Mouse (Mus musculus): ENCODE results near the gene C5ar2. TPM values are rescaled to one million over a fixed set of nuclear protein-coding genes. Genes with fewer than 3 reads are reported as not detected.
A peak's percentile ranks its signal among the peaks of the same experiment; 100 is the strongest.

C5ar2 gene
- polyA plus RNA-seq, 1 experiment, result not detected

DNA sequence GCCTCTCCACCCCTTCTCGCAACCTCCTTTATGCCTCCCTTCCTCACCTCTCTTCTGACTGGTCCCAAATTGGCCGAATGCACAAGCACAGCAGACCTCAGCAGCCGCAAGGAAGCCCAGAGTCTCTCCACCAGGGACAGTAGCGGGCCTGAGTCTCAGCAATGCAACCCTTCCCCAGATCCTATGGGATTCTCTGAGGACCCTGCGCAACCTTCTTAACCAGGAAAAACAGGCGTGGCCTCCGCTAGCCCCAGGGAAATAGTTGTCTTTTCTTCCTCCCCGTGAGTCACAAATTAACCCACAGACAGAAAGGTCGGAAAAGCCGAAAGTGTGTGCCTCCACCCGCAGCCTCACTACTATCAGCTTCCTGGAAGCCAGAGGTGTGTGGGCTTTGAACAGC is 2.2 kb downstream of the C5ar2 start:
- TF ChIP-seq POLR2A (IDR thresholded peaks at IDR 0.05; ENCODE audit: insufficient read depth, low read depth, low read length), result no peak
- TF ChIP-seq CTCF (IDR thresholded peaks at IDR 0.05; ENCODE audit: insufficient read depth, low read depth, low read length), result no peak
- Histone ChIP-seq H3K4me1 (ENCODE audit: control insufficient read depth, insufficient read depth, low read length) (no peaks in the 10 kb centered on the region), H3K27ac (ENCODE audit: insufficient read depth, low read depth, low read length) (no peak overlapping the region), H3K4me3 (ENCODE audit: insufficient read depth, low read depth, low read length) (no peak overlapping the region)
- 65% methylated on average over 11 of the region's 11 CpGs for WGBS

DNA sequence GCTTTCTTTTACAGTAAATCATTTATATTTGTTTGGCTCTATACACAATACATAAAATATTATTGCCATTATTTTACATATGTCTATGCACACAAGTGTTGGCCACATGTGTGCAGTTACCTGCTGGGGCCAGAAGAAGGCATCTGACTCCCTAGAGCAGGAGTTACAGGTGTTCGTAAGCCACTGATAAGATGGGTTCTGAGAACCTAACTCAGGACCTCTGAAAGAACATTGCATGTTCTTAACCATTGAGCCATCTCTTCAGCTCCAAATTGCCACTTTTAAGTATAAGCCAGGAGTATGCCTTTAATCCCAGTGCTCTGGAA is 3.0 kb downstream of the C5ar2 start:
- 98% methylated on average over 1 of the region's 1 CpGs for WGBS
- TF ChIP-seq CTCF (IDR thresholded peaks at IDR 0.05; ENCODE audit: insufficient read depth, low read depth, low read length) (no peak), POLR2A (IDR thresholded peaks at IDR 0.05; ENCODE audit: insufficient read depth, low read depth, low read length) (no peak)
- no peak overlapping the region for H3K4me3 ChIP-seq (ENCODE audit: insufficient read depth, low read depth, low read length)
- no peak overlapping the region for H3K27ac ChIP-seq (ENCODE audit: insufficient read depth, low read depth, low read length)
- no peaks in the 10 kb centered on the region for H3K4me1 ChIP-seq (ENCODE audit: control insufficient read depth, insufficient read depth, low read length)

DNA sequence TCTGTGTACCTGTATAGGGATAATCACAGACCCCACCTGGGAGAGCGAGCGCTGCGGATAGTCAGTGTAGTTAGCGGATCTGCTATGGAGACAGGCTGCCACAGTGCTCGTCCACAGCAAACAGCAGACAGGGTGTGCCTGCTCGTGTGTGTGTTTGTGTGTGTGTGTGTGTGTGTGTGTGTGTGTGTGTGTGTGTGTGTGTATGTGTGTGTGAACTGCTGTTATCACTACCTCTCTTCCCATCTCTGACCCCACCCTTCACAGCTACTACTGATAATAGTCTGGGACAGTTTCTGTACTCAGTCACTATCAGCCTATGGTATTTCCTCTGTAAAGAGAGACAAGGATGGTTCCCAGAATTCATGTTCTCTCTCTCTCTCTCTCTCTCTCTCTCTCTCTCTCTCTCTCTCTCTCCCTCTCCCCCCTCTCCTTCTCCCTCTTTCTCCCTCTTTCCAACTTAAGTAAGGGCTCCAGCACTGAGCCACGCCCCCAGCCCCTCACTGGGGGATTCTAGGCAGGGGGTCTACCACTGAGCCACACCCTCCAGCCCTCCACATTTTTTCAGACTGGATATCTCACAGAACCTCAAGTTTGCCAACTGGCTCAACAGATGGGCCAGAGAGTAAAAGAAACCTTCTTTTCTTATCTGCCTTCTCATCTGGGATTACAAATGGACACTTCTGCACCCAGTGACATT is 3.5 kb downstream of the C5ar2 start:
- TF ChIP-seq CTCF (IDR thresholded peaks at IDR 0.05; ENCODE audit: insufficient read depth, low read depth, low read length) (no peak), POLR2A (IDR thresholded peaks at IDR 0.05; ENCODE audit: insufficient read depth, low read depth, low read length) (no peak)
- Histone ChIP-seq H3K4me3 (ENCODE audit: insufficient read depth, low read depth, low read length) (no peak overlapping the region), H3K4me1 (ENCODE audit: control insufficient read depth, insufficient read depth, low read length) (no peaks in the 10 kb centered on the region), H3K27ac (ENCODE audit: insufficient read depth, low read depth, low read length) (no peak overlapping the region)
- WGBS, result 81% methylated on average over 7 of the region's 7 CpGs

DNA sequence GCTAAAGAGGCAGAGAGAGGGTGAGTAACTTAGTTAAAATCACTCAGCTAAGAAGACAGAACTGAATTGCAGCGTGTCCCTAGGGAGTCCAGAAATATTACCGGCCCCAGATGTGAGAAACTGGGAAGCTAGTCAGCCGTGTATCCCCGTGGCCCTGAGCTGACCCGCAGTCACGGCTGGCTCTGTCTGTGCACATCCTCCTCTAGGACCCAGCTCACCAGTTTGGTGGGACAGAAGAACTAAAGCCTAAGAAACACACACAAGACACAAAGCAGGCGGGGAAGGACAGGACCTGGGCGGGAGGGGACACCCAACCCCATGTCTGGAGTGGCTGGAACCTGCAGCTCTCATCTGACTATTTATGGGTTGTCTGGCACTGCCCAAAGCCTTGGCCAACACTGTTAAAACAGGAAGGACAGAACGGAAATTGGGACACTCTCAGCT is 4.4 kb downstream of the C5ar2 start:
- Histone ChIP-seq H3K4me1 (ENCODE audit: control insufficient read depth, insufficient read depth, low read length) (no peaks in the 10 kb centered on the region), H3K27ac (ENCODE audit: insufficient read depth, low read depth, low read length) (no peak overlapping the region), H3K4me3 (ENCODE audit: insufficient read depth, low read depth, low read length) (no peak overlapping the region)
- WGBS, result 71% methylated on average over 9 of the region's 9 CpGs
- TF ChIP-seq POLR2A (IDR thresholded peaks at IDR 0.05; ENCODE audit: insufficient read depth, low read depth, low read length) (no peak), CTCF (IDR thresholded peaks at IDR 0.05; ENCODE audit: insufficient read depth, low read depth, low read length) (no peak)

DNA sequence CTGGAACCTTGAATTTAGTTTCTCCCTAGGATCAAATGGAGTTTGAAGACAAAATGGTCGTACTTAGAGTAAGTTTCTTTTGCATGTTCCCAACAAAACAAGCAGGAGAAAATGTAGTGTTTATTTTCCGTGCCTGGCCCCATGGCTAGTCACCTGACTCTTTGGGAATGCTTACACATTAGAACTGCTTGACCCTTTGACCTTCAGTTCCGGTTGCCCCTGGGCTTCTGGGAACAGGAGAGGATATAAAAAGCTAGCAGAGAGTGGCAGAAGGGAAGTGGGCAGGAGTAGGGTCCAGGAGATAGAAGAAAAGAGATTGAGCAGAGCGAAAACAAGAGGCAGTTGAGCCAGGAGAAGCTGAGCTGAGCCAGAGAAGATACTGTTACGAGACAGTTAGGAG is 14.1 kb downstream of the C5ar2 start:
- H3K4me3 ChIP-seq (ENCODE audit: insufficient read depth, low read depth, low read length), result no peak overlapping the region
- no peak overlapping the region for H3K27ac ChIP-seq (ENCODE audit: insufficient read depth, low read depth, low read length)
- H3K4me1 ChIP-seq (ENCODE audit: control insufficient read depth, insufficient read depth, low read length), result no peaks in the 10 kb centered on the region
- no peak for TF ChIP-seq CTCF (IDR thresholded peaks at IDR 0.05; ENCODE audit: insufficient read depth, low read depth, low read length)
- TF ChIP-seq POLR2A (IDR thresholded peaks at IDR 0.05; ENCODE audit: insufficient read depth, low read depth, low read length), result no peak
- WGBS, result 63% methylated on average over 5 of the region's 5 CpGs

DNA sequence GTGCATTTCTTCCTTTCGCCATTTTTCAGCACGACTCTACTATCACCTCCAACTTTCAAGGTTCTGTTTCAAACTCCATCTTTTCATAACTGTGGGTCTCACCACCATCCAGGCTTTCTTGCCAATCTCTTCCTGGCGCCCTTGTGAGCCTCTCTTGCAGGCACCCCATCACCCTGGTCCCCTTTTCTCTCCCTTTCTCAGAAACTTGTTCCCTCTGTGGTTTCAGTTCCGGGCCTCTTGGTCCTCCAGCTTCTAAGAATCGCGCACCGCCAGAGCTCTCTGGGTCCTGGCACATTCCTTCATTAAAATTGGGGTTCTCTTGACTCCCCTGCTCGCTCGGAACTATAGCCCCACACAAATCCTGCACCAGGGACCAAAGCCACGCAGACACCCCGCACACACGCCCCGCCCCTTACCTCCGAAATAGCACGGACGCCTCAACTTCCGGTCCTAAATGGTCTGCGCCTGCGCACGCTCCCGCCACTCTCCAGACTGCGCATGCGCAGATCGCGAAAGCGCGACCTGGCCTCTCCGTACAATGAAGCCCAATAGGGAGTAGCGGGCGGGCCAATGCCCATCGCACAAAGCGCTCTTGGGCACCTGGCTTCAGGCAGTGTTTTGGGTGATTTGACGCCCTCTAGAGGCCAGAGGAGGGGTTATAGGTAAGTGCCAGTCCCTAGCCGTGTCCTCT is 22.2 kb downstream of the C5ar2 start, which contains the start of gene Dhx34:
Gene Dhx34, minus strand, starts transcription at position 456 of the 691 bp plus-strand sequence.
- under 1% methylated on average over 34 of the region's 34 CpGs for WGBS

DNA sequence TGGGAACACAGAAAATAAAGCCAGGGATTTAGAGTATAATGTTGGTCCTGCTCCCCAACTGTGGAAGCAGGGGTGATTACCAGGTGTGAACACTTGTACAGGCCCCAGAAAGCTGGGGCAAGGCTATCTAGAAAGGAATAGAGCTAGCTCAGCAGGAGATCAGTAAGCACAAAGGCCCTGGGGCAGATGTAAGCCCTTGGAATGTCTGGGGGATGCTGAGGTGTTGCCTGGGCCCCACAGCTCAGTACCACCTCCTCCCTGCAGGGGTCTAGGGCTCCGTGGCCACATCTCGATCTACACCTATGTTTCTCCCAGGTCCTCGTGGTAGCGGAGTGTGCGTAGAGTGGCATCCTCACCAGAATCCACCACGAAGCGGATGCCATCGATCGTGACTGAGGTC is 30.0 kb downstream of the C5ar2 start:
- 90% methylated on average over 9 of the region's 9 CpGs for WGBS
- Histone ChIP-seq H3K4me1 (ENCODE audit: control insufficient read depth, insufficient read depth, low read length) (peaks cover 2% of the 10 kb centered on the region; the same call in 1 of the 2 replicates), H3K27ac (ENCODE audit: insufficient read depth, low read depth, low read length) (no peak overlapping the region), H3K4me3 (ENCODE audit: insufficient read depth, low read depth, low read length) (no peak overlapping the region)
- TF ChIP-seq CTCF (IDR thresholded peaks at IDR 0.05; ENCODE audit: insufficient read depth, low read depth, low read length) (no peak), POLR2A (IDR thresholded peaks at IDR 0.05; ENCODE audit: insufficient read depth, low read depth, low read length) (no peak)

More for the DNA sequence above, 22.2 kb downstream of the C5ar2 start, which contains the start of gene Dhx34:
- no peaks in the 10 kb centered on the region for H3K4me1 ChIP-seq (ENCODE audit: control insufficient read depth, insufficient read depth, low read length)
- H3K4me3 ChIP-seq (ENCODE audit: insufficient read depth, low read depth, low read length), result peak within 1 kb of the TSS; percentile 71
- H3K27ac ChIP-seq (ENCODE audit: insufficient read depth, low read depth, low read length), result peak within 1 kb of the TSS; percentile 52
- TF ChIP-seq CTCF (IDR thresholded peaks at IDR 0.05; ENCODE audit: insufficient read depth, low read depth, low read length) (no peak), POLR2A (IDR thresholded peaks at IDR 0.05; ENCODE audit: insufficient read depth, low read depth, low read length) (peak; percentile 75)

DNA sequence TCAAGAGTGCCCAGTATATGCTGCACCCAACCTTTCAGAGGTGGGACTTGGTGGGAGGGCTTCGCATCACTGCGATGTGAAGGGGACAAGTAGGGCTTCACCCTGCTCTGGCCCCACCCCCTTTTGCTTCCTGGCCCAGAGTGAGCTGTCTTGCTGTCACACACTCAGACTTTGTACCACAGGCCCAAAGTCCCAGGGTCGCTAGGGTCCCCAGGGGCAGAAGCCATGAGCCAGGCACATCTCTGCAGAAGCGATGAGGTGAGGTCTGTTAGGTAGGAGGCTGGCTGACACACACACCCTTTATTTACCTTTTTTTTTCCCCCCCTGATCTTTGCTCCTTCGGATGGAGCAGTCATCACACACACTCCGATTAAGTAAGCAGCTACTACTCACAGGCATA is 30.8 kb downstream of the C5ar2 start:
- TF ChIP-seq POLR2A (IDR thresholded peaks at IDR 0.05; ENCODE audit: insufficient read depth, low read depth, low read length) (no peak), CTCF (IDR thresholded peaks at IDR 0.05; ENCODE audit: insufficient read depth, low read depth, low read length) (no peak)
- H3K4me1 ChIP-seq (ENCODE audit: control insufficient read depth, insufficient read depth, low read length), result peaks cover 9% of the 10 kb centered on the region
- H3K4me3 ChIP-seq (ENCODE audit: insufficient read depth, low read depth, low read length), result no peak overlapping the region
- no peak overlapping the region for H3K27ac ChIP-seq (ENCODE audit: insufficient read depth, low read depth, low read length)
- WGBS, result 92% methylated on average over 6 of the region's 6 CpGs

DNA sequence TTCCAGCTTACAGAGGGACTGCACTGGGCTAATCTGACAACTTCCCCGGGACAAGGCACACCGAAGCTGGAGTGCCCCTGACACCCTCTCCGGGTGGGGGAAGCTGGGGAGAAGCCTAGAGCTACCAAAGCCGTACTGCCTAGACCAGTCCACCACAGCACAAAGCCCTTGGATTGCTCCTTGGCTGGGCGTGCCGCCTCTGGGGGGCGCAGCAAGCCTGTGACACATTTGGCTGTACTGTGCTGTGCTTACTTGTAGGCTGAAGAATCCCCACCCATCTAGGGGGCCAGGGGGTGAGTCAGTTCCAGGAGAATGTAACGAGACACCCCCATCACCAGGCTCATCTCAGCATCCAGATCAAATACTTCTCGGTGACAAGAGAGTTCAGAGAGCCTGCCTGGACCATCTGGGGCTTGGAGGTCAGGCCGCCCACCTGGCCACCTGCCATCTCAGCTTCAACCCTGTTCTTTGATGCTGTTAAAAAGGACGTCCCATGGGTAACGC is 33.0 kb downstream of the C5ar2 start:
- no peak overlapping the region for H3K27ac ChIP-seq (ENCODE audit: insufficient read depth, low read depth, low read length)
- peaks cover 26% of the 10 kb centered on the region for H3K4me1 ChIP-seq (ENCODE audit: control insufficient read depth, insufficient read depth, low read length)
- 70% methylated on average over 12 of the region's 12 CpGs for WGBS
- H3K4me3 ChIP-seq (ENCODE audit: insufficient read depth, low read depth, low read length), result no peak overlapping the region
- TF ChIP-seq CTCF (IDR thresholded peaks at IDR 0.05; ENCODE audit: insufficient read depth, low read depth, low read length), result no peak
- no peak for TF ChIP-seq POLR2A (IDR thresholded peaks at IDR 0.05; ENCODE audit: insufficient read depth, low read depth, low read length)
